Mouse (Mus musculus): ENCODE results near the gene Plekhm1.
"Not testable (repeated sequence)": the region's sequence is repeated elsewhere in the genome, so short reads cannot be mapped to it uniquely, and the experiment has no call there.

Gene Plekhm1

DNA sequence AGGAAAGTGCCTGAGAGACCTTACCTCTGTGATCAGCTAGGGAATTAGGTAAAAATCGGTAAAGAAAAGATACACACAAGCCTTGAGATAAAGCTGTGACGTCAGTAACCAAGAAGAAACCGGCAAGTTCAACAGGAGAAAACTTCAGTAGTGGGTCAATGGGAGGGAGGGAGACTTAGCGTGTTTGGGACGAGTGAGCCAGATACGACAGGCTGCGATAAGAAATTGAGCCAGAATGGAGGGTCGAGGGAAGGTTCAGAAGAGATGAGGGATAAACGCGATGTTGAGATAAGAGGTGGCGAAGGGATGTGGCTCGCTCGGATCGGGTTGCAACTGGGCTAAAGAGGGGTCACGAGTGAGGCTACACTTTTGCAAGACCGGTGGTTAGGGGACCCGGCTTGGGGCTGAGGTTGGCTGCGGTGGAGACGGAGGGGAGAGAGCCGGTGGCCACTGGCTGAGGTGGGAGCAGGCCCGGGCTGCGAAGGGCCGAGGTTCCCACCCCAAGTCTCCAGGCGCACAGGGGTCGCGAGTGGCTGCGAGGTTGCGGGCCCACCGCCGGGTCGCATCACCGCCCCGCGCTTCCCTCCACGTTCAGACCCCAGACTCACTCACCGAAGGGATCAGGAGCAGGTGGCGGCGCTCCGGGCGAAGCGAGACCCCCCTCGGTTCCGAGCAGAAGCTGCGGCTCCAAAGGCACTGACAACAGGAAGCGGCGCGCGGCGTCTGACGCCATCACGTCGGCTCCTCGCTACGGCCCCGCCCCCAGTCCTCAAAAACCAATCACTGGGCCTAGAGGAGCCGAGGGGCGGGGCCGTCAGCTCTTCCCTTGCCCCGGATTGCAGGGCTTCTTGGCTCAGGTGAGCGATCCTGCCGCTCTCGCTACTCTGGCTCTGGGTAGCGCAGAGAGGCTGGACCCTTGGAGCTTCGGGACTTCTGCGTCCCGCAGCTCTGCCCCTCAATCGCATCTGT is at the start of gene Plekhm1:
TSS of gene Plekhm1 (minus strand) at position 707 of the 969 bp plus-strand sequence.
- DNase-seq = peak; percentile 92 to 96

DNA sequence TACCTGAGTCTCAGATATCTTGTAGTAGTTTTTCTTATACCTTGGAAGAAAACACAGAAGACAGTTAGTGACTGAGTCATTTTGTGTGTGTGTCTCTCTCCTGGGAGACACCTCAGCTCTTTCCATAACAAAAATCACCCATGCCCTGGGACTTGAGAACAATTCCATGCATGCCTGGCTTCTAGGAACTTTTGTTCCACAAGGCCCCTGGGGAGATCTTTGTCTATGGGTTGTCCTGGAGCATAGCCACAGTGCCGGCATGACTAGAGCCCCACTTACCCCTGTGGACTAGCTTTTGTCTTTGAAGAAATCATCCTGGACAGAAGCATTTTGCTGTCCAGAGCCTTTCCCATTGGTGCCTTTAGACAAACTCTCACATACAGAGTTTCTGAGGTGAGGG is 38.6 kb upstream of the Plekhm1 start:
- not testable (repeated sequence) for DNase-seq

DNA sequence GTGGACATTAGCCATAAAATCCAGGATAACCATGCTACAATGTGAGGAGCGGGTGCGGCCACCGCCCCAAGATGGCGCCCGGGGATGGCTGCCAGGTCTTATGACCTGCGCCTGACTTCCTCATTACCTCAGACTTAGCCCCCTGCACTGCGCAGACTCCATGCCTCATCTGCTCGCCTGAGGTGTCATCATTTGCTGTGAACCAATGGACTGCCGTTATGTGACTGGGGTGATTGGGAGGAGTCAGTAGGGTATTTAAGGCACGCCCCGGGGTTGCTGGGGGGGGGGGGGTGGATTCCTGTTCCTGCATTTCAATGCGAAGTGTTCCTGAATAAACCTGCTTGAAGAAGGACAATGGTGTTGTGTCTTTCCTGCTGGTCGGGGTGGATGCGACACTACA is 37.2 kb upstream of the Plekhm1 start:
- DNase-seq = not testable (repeated sequence)

DNA sequence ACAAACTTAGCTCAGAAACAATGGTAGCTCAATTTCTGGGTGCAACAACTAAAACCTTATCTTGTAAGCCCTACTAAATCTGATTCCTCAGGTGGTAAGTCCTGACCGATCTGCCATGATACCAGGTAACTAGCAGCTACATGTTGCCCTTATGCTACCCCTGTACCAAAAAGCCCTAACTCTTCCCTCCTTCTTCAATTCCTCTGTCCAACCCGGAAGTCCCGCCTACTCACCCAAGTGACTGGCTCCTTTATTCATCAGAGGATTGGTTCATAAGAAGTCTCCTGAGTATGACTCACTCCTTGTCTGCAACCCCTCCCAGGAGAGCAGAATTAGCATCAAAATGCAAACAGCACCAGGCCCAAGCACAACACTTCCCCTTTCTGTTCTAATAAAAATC is 31.2 kb upstream of the Plekhm1 start:
- DNase-seq = peak; percentile 19

DNA sequence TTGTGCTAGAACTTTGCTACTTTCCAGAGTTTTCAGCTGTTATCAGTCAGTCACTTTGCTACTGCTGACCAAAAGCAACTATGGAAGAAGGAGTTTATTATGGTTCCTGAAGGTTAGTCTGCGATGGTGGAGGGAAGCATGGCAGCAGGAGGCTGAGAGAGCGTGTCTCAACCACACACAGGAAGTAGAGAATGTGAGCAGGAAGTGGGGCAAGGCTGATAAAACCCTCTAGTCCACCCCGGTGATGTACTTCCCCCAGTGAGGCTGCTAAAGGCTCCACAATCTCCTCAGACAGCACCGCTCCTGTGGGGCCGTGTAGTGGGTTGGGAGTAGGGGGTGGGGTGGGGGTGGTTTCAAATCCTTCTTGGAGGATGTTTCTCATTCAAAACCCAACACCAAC is 23.8 kb upstream of the Plekhm1 start:
- no peak for DNase-seq

DNA sequence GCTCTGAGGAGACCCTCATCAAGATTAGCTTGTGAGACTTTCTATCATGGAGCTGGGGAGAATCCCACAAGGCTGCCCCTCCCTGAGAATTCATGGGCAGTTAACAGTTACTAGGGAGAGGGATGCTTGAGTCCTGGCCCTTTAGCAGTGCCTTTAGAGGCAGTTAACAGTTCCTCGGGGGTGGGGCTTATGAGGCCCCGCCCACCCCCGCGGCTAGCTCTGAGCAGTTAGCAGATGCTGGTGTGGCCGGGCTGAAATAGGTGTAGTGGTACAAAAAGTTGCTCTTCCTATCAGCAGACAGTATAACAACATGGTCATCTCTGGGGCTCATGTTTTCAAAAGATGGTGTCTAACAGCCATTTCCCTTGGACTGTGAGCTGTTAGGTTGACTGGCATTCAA is 12.5 kb upstream of the Plekhm1 start:
- DNase-seq = no peak

DNA sequence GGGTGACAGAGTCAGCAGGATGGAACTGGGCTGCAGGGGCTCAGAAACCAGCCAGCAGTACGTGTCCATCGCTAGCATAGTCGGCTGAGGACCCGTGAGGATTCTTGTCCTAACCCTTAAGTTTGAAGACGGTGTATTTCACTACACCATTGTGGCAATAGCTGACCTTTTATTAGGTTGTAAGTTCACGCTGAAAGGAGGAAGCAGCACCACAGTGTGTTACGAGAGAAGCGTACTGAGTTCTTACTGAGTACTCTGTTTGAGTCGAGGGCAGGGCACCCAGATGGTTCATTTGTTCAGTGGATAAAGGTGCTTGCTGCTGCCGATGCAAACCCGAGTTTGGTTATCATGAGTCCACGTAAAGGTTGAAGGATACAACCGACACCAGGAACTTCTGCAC is 7.2 kb upstream of the Plekhm1 start:
- no peak for DNase-seq

DNA sequence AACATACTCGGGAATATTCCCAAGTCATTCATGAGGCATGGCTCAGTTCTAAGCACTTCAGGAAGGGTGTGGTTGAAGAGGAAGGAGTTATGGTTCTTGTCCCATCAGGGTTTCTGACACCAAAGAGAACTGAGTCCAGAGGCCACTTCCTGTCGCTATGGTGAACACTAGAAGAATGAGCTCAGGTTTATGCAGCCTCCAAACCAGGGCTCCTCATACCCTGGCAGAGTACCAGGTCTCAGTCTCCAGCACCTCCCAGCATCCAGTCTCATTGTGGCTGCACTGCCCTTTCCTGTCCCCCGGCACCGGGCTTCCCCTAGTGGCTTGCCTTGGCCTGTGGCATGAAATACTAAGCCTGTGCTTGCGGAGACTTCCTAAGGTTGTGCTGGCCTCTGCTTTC is 6.7 kb upstream of the Plekhm1 start:
- DNase-seq = no peak

DNA sequence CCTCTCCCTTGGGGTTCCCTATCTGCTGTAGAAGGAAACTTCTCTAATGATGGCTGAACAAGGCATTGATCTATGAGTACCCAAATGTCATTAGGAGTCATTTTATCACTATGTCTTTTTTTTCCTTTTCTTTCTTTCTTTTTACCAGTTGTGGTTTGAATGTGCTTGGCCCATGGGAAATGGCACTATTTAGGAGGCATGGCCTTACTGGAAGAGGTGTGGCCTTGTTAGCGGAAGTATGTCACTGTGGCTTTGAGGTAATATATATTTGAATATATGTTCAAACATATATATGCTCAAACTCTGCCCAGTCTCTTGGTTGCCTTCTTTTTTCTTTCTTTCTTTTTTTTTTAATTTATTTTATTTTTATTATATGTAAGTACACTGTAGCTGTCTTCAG is 1.0 kb upstream of the Plekhm1 start:
- DNase-seq = no peak

DNA sequence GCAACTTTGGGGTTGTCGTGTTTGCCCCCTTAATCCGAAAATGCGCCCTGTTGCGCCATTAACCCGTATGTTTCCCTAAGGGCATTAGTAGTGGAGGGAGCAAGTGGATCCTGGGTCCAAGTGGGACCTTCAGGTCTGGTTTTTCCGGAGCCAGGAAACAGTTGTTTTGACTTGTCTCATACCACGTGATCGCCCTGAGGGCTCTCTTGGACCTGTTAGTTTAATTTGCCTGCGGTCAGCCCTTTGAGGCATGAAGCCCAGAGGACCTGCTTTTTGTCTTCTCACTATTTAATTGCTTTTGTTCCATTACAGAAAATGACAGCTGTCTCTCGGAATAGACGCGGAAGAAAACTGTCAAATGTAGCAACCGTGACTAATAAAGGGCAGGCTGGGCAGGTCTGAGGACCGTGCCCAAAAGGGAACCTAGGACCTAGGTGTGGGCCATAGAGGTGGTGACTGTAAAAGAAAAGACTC is 500 bp upstream of the Plekhm1 start:
- peak in 1 of 2 experiments; percentile 70 for DNase-seq

DNA sequence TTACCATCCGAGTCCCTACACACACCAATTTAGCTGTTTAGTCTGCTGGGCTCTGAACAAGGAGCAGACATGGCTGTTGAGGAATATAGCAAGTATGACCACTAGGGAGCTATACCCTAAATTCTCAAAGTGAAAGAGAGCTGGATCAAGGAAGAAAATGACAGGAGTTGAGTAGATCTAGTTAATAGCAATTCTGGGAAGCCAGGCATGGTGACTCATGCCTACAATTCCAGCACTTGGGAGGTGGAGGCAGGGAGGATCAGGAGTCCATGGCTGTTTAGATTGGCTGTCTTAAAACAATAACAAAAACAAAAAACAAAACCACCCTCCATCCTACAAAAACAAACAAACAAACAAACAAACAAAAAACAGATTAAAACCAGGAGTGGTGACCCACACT is 1.2 kb downstream of the Plekhm1 start:
- no peak for DNase-seq

DNA sequence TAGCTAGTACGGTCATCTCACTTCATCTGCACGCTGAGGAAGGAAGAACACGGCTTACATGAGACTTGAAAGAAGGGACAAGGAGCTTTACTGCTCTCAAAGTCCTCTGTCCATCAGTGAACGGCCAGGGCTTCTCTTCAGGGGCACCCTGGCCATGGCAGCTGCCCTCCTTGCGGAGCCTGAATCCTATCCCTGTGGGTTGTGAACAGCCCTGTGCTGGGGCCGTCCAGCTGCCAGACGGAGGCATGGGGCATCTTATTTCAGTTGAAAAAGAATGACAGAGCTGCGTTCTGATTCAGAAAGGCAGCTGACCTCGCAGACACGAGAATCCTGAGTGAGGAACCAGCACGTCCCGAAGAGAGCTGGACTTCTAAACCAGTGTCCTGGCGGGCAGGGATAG is 3.6 kb downstream of the Plekhm1 start:
- no peak for DNase-seq

DNA sequence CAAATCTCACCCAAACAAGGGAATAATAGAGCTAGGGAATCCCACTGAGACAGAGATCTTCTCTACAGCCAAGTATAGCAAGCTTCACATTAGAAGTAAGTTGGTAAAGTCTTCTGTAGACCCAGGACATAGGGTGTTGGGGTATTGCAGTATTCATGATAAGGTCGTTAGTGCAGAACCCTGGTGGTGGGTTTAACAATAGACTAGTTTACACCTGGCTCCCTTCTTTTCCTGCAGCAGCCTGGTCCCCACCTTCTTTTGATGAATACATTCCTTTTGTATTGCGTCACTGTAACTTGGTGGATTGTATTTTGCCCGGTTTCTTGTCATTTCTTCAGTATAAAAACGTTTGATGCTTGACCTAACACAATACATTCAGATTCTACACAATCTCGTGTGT is 5.4 kb downstream of the Plekhm1 start:
- not testable (repeated sequence) for DNase-seq

DNA sequence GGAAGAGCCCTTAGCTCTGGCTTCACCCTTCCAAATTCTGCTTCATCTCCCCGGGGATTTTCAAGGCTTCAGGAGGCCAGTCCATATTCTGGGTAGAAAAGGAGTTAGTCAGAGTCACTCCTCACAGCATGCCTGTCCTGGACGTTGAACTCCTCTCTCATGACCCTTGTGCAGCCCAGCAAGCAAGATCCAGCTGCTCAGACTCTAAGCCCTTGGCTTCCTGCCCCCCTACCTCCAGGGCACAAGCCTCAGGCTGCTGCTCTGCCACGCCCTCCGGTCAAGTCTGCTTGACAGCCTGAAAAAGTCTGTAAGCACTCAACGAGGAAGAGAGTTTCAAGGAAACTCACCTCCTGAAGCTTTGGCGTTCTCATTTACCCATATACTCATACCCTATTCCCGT is 5.9 kb downstream of the Plekhm1 start:
- no peak for DNase-seq

DNA sequence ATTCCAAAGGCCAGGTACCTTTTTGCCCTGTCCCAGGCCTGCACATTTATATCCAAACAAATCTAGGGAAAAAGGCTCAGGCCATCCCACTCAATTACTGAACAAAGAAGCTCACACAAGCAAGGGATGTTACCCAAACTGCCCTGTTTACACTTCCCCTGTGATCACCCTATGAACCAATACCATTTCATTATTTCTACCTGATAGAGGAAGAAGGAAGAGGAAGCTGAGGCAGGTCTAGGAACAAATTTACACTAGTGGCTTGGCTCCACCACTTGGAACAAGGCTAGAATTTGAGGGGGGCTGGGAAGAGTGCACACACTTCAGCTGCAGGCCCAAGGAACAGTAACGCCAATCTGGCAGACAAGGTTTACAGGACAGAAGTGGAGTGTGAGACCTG is 6.7 kb downstream of the Plekhm1 start:
- DNase-seq = no peak

DNA sequence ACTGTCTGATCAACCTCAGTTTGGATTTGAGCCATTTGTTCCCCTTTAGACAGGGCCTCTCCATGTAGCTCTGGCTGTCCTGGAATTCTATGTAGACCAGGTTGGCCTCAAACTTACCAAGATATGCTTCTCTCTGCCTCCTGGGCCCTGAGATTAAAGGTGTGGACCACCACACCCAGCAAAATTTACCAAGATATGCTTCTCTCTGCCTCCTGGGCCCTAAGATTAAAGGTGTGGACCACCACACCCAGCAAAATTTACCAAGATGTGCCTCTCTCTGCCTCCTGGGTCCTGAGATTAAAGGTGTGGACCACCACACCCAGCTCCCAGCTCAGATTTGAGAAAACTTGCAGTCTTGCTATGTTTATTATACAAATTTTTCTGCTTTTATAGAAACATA is 7.9 kb downstream of the Plekhm1 start:
- DNase-seq = no peak

DNA sequence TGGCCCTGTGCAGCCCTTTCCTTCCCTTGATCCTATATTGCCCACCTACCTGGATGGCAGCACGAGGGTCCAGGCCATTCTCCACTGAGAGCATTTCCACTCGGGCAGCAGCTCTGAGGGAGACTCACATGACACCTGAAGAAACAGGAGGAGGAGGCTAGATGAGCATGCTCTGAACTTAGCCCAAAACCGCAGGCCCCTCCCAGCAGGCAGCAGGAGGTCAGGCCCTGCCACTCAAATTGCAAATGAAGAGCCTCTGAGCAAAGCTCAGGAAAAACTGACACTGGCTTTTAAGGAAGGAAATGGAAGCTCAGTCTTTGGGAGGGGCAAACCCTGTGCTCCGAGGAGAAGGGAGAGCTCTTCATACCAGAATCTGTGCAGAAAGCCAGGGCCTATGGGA is 8.7 kb downstream of the Plekhm1 start:
- DNase-seq = no peak

DNA sequence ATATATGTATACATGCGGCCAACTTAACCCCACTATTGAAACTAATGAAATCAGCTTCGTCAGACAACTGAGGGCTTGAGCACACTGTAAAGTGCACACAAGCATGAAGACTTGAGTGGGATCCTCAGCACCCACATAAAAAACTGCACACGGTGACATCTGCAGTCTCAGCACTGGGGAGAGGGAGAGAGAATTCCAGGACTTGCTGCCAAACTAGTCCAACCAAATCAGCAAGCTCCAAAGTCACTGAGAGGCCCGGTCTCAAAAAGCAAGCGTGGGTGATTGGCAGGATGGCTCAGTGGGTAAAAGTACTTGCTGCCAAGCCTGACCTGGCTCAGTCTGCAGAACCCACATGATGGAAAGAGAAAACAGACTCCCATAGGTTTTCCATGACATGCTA is 9.7 kb downstream of the Plekhm1 start:
- no peak for DNase-seq

DNA sequence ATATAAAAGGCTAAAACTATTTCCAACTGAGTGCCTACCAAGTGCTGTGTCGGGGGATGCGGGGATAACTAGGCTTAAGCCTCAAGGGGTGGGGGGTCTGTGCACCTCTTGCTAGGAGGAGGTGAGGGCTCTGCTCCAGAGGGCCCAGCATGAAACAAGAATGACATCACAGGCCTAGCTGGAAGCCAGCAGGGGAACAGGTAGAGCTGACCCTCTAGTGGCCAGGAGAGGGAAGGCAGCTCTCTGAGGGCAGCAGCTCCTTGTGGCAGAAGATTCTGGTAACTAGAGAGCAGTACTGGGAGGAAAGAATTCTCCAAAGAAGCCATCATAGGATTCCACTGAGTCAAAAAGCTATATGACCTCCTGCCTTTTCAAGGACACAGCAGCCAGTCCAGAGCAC is 10.3 kb downstream of the Plekhm1 start:
- peak; percentile 55 to 65 for DNase-seq

DNA sequence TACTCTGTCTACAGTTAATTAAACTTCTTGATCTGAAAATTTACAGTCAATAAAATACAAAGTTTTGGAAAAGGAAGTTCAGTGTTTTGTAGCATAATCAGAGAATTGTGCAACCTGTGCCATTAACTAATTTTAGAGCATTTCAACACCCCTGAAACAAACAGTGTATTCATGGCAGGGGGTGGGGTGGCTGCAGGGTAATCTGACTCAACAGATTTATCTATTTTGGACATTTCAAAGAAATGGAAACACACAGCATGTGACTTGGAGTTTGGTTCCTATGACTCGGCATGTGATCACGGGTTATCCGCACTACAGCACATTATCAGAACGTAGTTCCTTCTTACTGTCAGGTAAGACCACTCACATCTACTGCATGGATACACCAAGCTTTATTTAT is 12.5 kb downstream of the Plekhm1 start:
- DNase-seq = no peak

DNA sequence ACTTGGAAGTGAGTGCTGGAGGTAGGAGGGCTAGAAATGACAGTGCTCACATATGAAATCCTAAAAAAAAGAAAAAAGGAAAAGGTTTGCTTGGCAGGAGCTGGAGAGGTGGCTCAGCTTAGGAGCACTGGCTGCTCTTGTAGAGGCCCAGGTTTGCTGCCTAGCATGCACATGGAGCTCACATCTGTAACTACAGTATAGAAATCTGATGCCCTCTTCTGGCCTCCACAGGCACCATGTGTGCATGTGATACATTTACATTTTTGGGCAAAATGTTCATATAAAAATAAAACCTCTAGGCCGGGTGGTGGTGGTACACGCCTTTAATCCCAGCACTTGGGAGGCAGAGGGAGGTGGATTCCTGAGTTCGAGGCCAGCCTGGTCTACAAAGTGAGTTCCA is 13.4 kb downstream of the Plekhm1 start:
- DNase-seq = no peak

DNA sequence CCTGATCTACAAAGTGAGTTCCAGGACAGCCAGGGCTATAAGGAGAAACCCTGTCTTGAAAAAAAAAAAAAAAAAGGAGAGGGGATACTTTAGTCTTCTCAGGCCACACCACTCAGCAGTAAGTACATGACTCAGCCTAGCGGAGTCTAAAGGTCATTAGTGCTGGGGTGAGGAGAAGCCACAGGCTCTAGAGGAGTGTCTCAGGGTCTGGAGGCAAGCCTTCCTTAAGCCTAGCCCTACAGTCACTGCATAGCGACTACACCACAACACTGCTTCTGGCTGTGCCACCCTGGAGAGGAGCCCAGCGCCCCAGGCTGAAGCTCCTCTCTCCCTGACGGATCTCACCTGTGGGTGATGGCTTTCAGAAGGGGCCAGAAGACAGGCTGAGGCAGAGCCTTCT is 15.8 kb downstream of the Plekhm1 start:
- no peak for DNase-seq

DNA sequence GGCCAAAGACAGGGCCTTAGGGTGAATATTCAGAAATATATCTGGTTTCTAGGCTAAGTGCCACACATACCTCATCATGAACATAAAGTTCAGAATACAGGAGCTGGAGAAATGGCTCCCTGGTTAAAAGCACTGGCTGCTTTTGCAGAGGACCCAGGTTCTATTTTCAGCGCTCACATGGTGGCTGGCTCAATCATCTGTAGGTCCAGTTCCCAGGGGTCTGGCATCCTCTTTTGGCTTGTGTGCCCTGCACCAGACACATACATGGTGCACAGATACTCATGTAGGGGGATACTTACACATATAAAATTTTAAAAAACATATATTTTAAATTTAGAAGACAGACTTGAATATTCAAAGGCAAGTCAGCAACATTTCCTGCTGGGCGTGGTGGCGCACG is 16.3 kb downstream of the Plekhm1 start:
- no peak for DNase-seq

DNA sequence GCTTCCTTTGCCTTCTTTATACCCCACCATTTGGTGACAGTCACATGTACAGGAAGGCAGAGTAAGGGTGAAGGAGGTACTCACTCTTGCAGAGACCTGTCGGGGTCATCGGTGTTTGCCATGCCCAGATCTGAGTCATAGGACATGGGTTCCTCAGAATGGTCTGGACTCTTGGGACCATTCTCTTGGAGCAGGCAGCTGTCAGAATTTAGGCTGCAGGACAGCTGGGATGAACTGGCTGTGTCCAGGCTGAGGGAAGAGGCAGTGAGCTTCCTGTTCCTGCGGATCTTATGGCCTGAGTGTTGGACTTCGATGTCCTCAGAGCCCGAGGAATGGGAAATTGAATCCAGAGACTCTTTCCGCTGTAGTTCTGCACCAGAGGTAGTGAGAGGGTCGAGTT is 17.9 kb downstream of the Plekhm1 start:
- DNase-seq = no peak

DNA sequence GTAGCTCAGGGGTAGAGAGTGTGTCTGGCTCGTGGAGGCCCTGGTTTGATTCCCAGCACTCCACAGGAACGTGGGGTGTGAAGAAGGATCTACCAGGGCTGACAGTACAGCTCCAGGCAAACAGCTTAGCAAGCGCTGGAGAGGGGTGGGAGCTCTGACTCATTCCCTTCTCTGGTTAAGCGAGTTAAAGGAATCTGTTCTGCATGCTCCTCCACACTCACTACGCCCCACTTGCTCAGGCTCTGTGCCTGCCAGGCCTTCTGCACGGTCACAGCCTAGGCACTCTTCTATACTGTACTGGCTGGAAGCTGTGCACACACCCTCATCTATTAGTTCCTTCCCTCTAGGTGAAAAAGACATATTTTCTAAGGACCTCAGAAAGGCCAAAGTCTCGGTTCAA is 18.5 kb downstream of the Plekhm1 start:
- DNase-seq = no peak

Data from spleen, adult 18-20 months (tissue).